ENCODE assay signal across 8 mouse cellular contexts in genomic region chr13:43864153-43864861, GRCm38 (mm10).
DNase-seq lines count a peak whose midpoint lies in the region; ATAC-seq and TF ChIP-seq lines count a peak whose summit lies in the region.

No protein-coding gene starts in this region.

- no peaks in the 10 kb centered on the region for H3K36me3 ChIP-seq in forebrain, embryonic 10.5 days (replicated peaks)
- no peaks in the 10 kb centered on the region for H3K36me3 ChIP-seq in heart, embryonic 15.5 days
- no peaks in the 10 kb centered on the region for H3K36me3 ChIP-seq in liver, embryonic 14.5 days (replicated peaks; ENCODE audit: control insufficient read depth, insufficient read depth, low read depth)
- H3K36me3 ChIP-seq in neural tube, embryonic 11.5 days (ENCODE audit: control insufficient read depth, insufficient read depth, low read length), result no peaks in the 10 kb centered on the region
- H3K36me3 ChIP-seq in stomach, postnatal 0 days (ENCODE audit: control insufficient read depth, insufficient read depth, low read length), result no peaks in the 10 kb centered on the region

- H3K27ac ChIP-seq in forebrain, embryonic 10.5 days, result peak overlapping the region; percentile 89
- peak overlapping the region; percentile 70 for H3K27ac ChIP-seq in heart, embryonic 15.5 days
- no peak overlapping the region for H3K27ac ChIP-seq in liver, embryonic 14.5 days
- no peak overlapping the region for H3K27ac ChIP-seq in neural tube, embryonic 11.5 days (ENCODE audit: low read depth, low read length)
- no peak overlapping the region for H3K27ac ChIP-seq in stomach, postnatal 0 days (replicated peaks)

- H3K4me3 ChIP-seq in forebrain, embryonic 10.5 days, result peak overlapping the region; percentile 43
- peak overlapping the region; percentile 43 for H3K4me3 ChIP-seq in heart, embryonic 15.5 days
- H3K4me3 ChIP-seq in liver, embryonic 14.5 days (ENCODE audit: insufficient read depth in 1 of 2, low read depth in 2 of 2, low read length in 2 of 2), result peak overlapping the region in 1 of 2 experiments; percentile 40; a peak in 2 of 4 replicates
- H3K4me3 ChIP-seq in neural tube, embryonic 11.5 days (ENCODE audit: low read depth, low read length), result peak overlapping the region; percentile 10; the same call in 1 of the 2 replicates
- peak overlapping the region; percentile 32 for H3K4me3 ChIP-seq in stomach, postnatal 0 days (ENCODE audit: low read depth, low read length)

- peak; percentile 12 for DNase-seq in c-Kit-negative CD71-positive TER-119-positive erythroid progenitor cells, embryonic 14.5 days (ENCODE audit: low read depth, low spot score)
- DNase-seq in forebrain, embryonic 10.5 days (ENCODE audit: extremely low spot score, low spot score), result peak; percentile 99
- DNase-seq in kidney, postnatal 25 days, result peak; percentile 99 to 100
- DNase-seq in liver, embryonic 14.5 days (ENCODE audit: low read depth in 3 of 3, low spot score in 3 of 3), result peak; percentile 68 to 74 (median 68)
- peak; percentile 100 for DNase-seq in neural tube, embryonic 11.5 days (ENCODE audit: low spot score)
- peak; percentile 99 for DNase-seq in stomach, postnatal 0 days (ENCODE audit: low spot score)

- TF ChIP-seq EP300 in liver, embryonic 14.5 days (IDR thresholded peaks at IDR 0.05; ENCODE audit: low read depth), result no peak
- TF ChIP-seq EP300 in stomach, postnatal 0 days (optimal IDR thresholded peaks at IDR 0.05), result no peak

- no peaks in the 10 kb centered on the region for H3K9me3 ChIP-seq in forebrain, embryonic 10.5 days
- no peaks in the 10 kb centered on the region for H3K9me3 ChIP-seq in heart, embryonic 15.5 days (replicated peaks)
- no peaks in the 10 kb centered on the region for H3K9me3 ChIP-seq in liver, embryonic 14.5 days (ENCODE audit: control insufficient read depth, low read length)
- no peaks in the 10 kb centered on the region for H3K9me3 ChIP-seq in neural tube, embryonic 11.5 days (ENCODE audit: control insufficient read depth, low read length)
- no peaks in the 10 kb centered on the region for H3K9me3 ChIP-seq in stomach, postnatal 0 days (ENCODE audit: control insufficient read depth, low read length)

- H3K4me2 ChIP-seq in heart, embryonic 15.5 days, result peak overlapping the region; percentile 72
- H3K4me2 ChIP-seq in liver, embryonic 14.5 days (ENCODE audit: low read depth), result peak overlapping the region; percentile 61
- peak overlapping the region; percentile 33 for H3K4me2 ChIP-seq in neural tube, embryonic 11.5 days (ENCODE audit: low read depth)
- peak overlapping the region; percentile 59 for H3K4me2 ChIP-seq in stomach, postnatal 0 days (replicated peaks; ENCODE audit: low read depth)

- H3K4me1 ChIP-seq in forebrain, embryonic 10.5 days, result peaks cover 46% of the 10 kb centered on the region
- peaks cover 23% of the 10 kb centered on the region for H3K4me1 ChIP-seq in heart, embryonic 15.5 days (replicated peaks)
- peaks cover 0 to 11% of the 10 kb centered on the region in 2 experiments; a peak in 2 of 4 replicates for H3K4me1 ChIP-seq in liver, embryonic 14.5 days (replicated peaks; ENCODE audit: control insufficient read depth in 2 of 2, insufficient read depth in 2 of 2, low read length in 1 of 2)
- H3K4me1 ChIP-seq in neural tube, embryonic 11.5 days (ENCODE audit: control insufficient read depth, insufficient read depth, low read length), result peaks cover 12% of the 10 kb centered on the region
- H3K4me1 ChIP-seq in stomach, postnatal 0 days (replicated peaks; ENCODE audit: control insufficient read depth, insufficient read depth), result no peaks in the 10 kb centered on the region

- TF ChIP-seq CTCF in liver, embryonic 14.5 days (IDR thresholded peaks at IDR 0.05; ENCODE audit: low read depth), result peak; percentile 96
- peak; percentile 100 for TF ChIP-seq CTCF in stomach, postnatal 0 days (IDR thresholded peaks at IDR 0.05; ENCODE audit: low read depth)

- peak overlapping the region; percentile 48 for H3K9ac ChIP-seq in heart, embryonic 15.5 days
- no peak overlapping the region for H3K9ac ChIP-seq in liver, embryonic 14.5 days (replicated peaks)
- H3K9ac ChIP-seq in neural tube, embryonic 11.5 days (ENCODE audit: low read length), result peak overlapping the region; percentile 16; the same call in 1 of the 2 replicates
- peak overlapping the region; percentile 43; the same call in 1 of the 2 replicates for H3K9ac ChIP-seq in stomach, postnatal 0 days (ENCODE audit: low read length)

- peak; percentile 99 for ATAC-seq in CD4-positive, CD25-positive, alpha-beta regulatory T cell, adult 4 months
- peak; percentile 99 for ATAC-seq in heart, embryonic 15.5 days (replicated peaks; ENCODE audit: insufficient number of reproducible peaks, insufficient read depth, low FRiP score, low read depth)
- ATAC-seq in liver, embryonic 14.5 days (ENCODE audit: insufficient read depth), result peak; percentile 98
- ATAC-seq in neural tube, embryonic 11.5 days (ENCODE audit: insufficient read depth, low FRiP score, low TSS enrichment), result peak; percentile 99
- ATAC-seq in stomach, postnatal 0 days (ENCODE audit: low FRiP score, low TSS enrichment), result peak; percentile 100

- WGBS in forebrain, embryonic 10.5 days, result 1% methylated on average over 35 of the region's 35 CpGs
- WGBS in heart, embryonic 15.5 days, result 1% methylated on average over 35 of the region's 35 CpGs
- 2% methylated on average over 35 of the region's 35 CpGs for WGBS in liver, embryonic 14.5 days (ENCODE audit: insufficient replicate concordance)
- 2% methylated on average over 35 of the region's 35 CpGs for WGBS in neural tube, embryonic 11.5 days
- 4% methylated on average over 35 of the region's 35 CpGs for WGBS in stomach, postnatal 0 days

- peaks cover 60% of the 10 kb centered on the region for H3K27me3 ChIP-seq in forebrain, embryonic 10.5 days (ENCODE audit: poor library complexity, severe bottlenecking)
- no peaks in the 10 kb centered on the region for H3K27me3 ChIP-seq in heart, embryonic 15.5 days
- H3K27me3 ChIP-seq in liver, embryonic 14.5 days (ENCODE audit: control insufficient read depth, insufficient read depth, low read length), result no peaks in the 10 kb centered on the region; the same call in 1 of the 2 replicates
- H3K27me3 ChIP-seq in neural tube, embryonic 11.5 days (ENCODE audit: control insufficient read depth, insufficient read depth, low read length), result no peaks in the 10 kb centered on the region
- no peaks in the 10 kb centered on the region for H3K27me3 ChIP-seq in stomach, postnatal 0 days (ENCODE audit: control insufficient read depth, insufficient read depth, low read length)

Comparison
In these comparisons a context has a peak if more than half of its experiments do, and no peak if none do; other contexts are left out.
1. DNase-seq: peak in every context shown above with its lines; median percentile 100 in neural tube, embryonic 11.5 days; 100 in kidney, postnatal 25 days; 99 in forebrain, embryonic 10.5 days; 99 in stomach, postnatal 0 days; 68 in liver, embryonic 14.5 days; 12 in c-Kit-negative CD71-positive TER-119-positive erythroid progenitor cells, embryonic 14.5 days.
2. H3K27ac ChIP-seq: peak in forebrain, embryonic 10.5 days (single experiment) and heart, embryonic 15.5 days (single experiment); none in liver, embryonic 14.5 days (single experiment), neural tube, embryonic 11.5 days (single experiment) and stomach, postnatal 0 days (single experiment).
3. Peak in every context shown above with its lines, with median percentiles within 50 percentile points of each other: ATAC-seq and H3K4me2 ChIP-seq.